In genomic region chr2:144781871-144782270, GRCm38 (mm10) we compare ENCODE assay signal across 31 mouse cellular contexts. TPM values are rescaled to one million over a fixed set of nuclear protein-coding genes. Genes with fewer than 3 reads are reported as not detected.
DNase-seq lines count a peak whose midpoint lies in the region; ATAC-seq lines count a peak whose summit lies in the region.
"Had no signal": no experiment of that assay in that cellular context is flagged by ENCODE, and none has a peak within 500 bp of the region (broad histone marks: within the 10 kb centered on the region; RNA-seq: fewer than 3 reads in every experiment).

No protein-coding gene starts in this region.

- no peak overlapping the region for H3K9ac ChIP-seq in kidney, embryonic 15.5 days
- no peak overlapping the region for H3K9ac ChIP-seq in kidney, embryonic 16.5 days (replicated peaks; ENCODE audit: low read length)
- H3K9ac ChIP-seq: embryonic facial prominence, embryonic 13.5 days; forebrain, postnatal 0 days; heart, embryonic 13.5 days; hindbrain, embryonic 14.5 days; limb, embryonic 12.5 days; liver, embryonic 15.5 days; lung, embryonic 14.5 days; midbrain, embryonic 15.5 days; neural tube, embryonic 15.5 days had no signal

- WGBS in kidney, embryonic 15.5 days = 43% methylated on average over 3 of the region's 3 CpGs
- WGBS in kidney, embryonic 16.5 days = 43% methylated on average over 3 of the region's 3 CpGs

- DNase-seq in kidney, adult 11 months = peak; percentile 14
- DNase-seq in brain, adult 2 months (ENCODE audit: low read depth, low spot score) = peak; percentile 15
- peak; percentile 19 to 40 for DNase-seq in kidney, postnatal 36 days
- DNase-seq in thymus, adult 18-20 months = no peak
- no peak for DNase-seq in T-cell, adult 2 months (ENCODE audit: low spot score)
- no peak for DNase-seq in lung, postnatal 14 days
- DNase-seq: adrenal gland, postnatal 14 days; cerebellum, adult 11-12 months; cerebellum, adult 9-11 months; forebrain, postnatal 0 days; gastrocnemius, postnatal 14 days; heart, adult 2 months; heart, postnatal 10 days; lung, embryonic 14.5 days; spleen, adult 18-20 months; thymus, postnatal 25 days had no signal

- no peaks in the 10 kb centered on the region for H3K27me3 ChIP-seq in kidney, embryonic 15.5 days
- no peaks in the 10 kb centered on the region for H3K27me3 ChIP-seq in kidney, embryonic 16.5 days (ENCODE audit: insufficient read depth, low read length)
- H3K27me3 ChIP-seq: embryonic facial prominence, embryonic 13.5 days; heart, embryonic 13.5 days; limb, embryonic 12.5 days; liver, embryonic 15.5 days; midbrain, embryonic 15.5 days; neural tube, embryonic 15.5 days had no signal

- H3K9me3 ChIP-seq in kidney, embryonic 15.5 days (replicated peaks) = no peaks in the 10 kb centered on the region
- H3K9me3 ChIP-seq in kidney, embryonic 16.5 days (ENCODE audit: low read length) = no peaks in the 10 kb centered on the region
- H3K9me3 ChIP-seq: embryonic facial prominence, embryonic 13.5 days; forebrain, embryonic 10.5 days; heart, embryonic 13.5 days; limb, embryonic 12.5 days; liver, embryonic 15.5 days; midbrain, embryonic 10.5 days; midbrain, embryonic 15.5 days; neural tube, embryonic 15.5 days had no signal

- no peak for ATAC-seq in kidney, embryonic 15.5 days (replicated peaks; ENCODE audit: low FRiP score)
- 0 out of 2 replicates have a peak, but pooled peaks have one; percentile 15 for ATAC-seq in kidney, embryonic 16.5 days (ENCODE audit: low FRiP score, low TSS enrichment)
- ATAC-seq: CD4-positive, CD25-positive, alpha-beta regulatory T cell, adult 4 months; forebrain, postnatal 0 days; midbrain, embryonic 15.5 days had no signal

- H3K36me3 ChIP-seq in kidney, embryonic 15.5 days = no peaks in the 10 kb centered on the region
- no peaks in the 10 kb centered on the region for H3K36me3 ChIP-seq in kidney, embryonic 16.5 days (ENCODE audit: insufficient read depth, low read length)
- H3K36me3 ChIP-seq: embryonic facial prominence, embryonic 13.5 days; forebrain, embryonic 10.5 days; heart, embryonic 13.5 days; limb, embryonic 12.5 days; liver, embryonic 15.5 days; midbrain, embryonic 10.5 days; midbrain, embryonic 15.5 days; neural tube, embryonic 15.5 days had no signal

- no peak overlapping the region for H3K4me2 ChIP-seq in kidney, embryonic 15.5 days
- H3K4me2 ChIP-seq in kidney, embryonic 16.5 days (replicated peaks; ENCODE audit: low read depth, low read length) = no peak overlapping the region
- H3K4me2 ChIP-seq: embryonic facial prominence, embryonic 13.5 days; heart, embryonic 13.5 days; hindbrain, embryonic 14.5 days; limb, embryonic 12.5 days; liver, embryonic 15.5 days; lung, embryonic 14.5 days; midbrain, embryonic 15.5 days; neural tube, embryonic 15.5 days had no signal

- H3K4me3 ChIP-seq in kidney, embryonic 15.5 days (replicated peaks) = no peak overlapping the region
- H3K4me3 ChIP-seq in kidney, embryonic 16.5 days (ENCODE audit: low read length) = no peak overlapping the region
- H3K4me3 ChIP-seq: embryonic facial prominence, embryonic 13.5 days; forebrain, embryonic 10.5 days; heart, adult 2 months; heart, embryonic 13.5 days; left cerebral cortex, adult 2 months; limb, embryonic 12.5 days; liver, embryonic 15.5 days; midbrain, embryonic 10.5 days; midbrain, embryonic 15.5 days; neural tube, embryonic 15.5 days had no signal

- H3K27ac ChIP-seq in kidney, embryonic 15.5 days = no peak overlapping the region
- H3K27ac ChIP-seq in kidney, embryonic 16.5 days (ENCODE audit: low read length) = no peak overlapping the region
- H3K27ac ChIP-seq: embryonic facial prominence, embryonic 13.5 days; forebrain, embryonic 10.5 days; heart, adult 2 months; heart, embryonic 13.5 days; hindbrain, embryonic 14.5 days; left cerebral cortex, adult 2 months; limb, embryonic 12.5 days; liver, embryonic 15.5 days; midbrain, embryonic 10.5 days; midbrain, embryonic 15.5 days; neural tube, embryonic 15.5 days had no signal

- H3K4me1 ChIP-seq in kidney, embryonic 15.5 days = peaks cover 6% of the 10 kb centered on the region; the same call in 1 of the 2 replicates
- H3K4me1 ChIP-seq in kidney, embryonic 16.5 days (ENCODE audit: insufficient read depth, low read length) = no peaks in the 10 kb centered on the region
- H3K4me1 ChIP-seq: embryonic facial prominence, embryonic 13.5 days; forebrain, embryonic 10.5 days; limb, embryonic 12.5 days; liver, embryonic 15.5 days; midbrain, embryonic 10.5 days; midbrain, embryonic 15.5 days had no signal

RNA-seq across cellular contexts. Expression of gene Scp2d1, which starts 41.6 kb away (rescaled TPM):
- not detected in 2 replicates for polyA plus RNA-seq in kidney, embryonic 15.5 days (2015; fragmentation: Nextera tagmentation; extraction: Ambion mirVana)
- not detected in 2 replicates for polyA plus RNA-seq in kidney, embryonic 16.5 days (2015; fragmentation: Nextera tagmentation; extraction: Ambion mirVana)
- polyA plus RNA-seq: CD4-positive, CD25-positive, alpha-beta regulatory T cell, adult 4 months; embryonic facial prominence, embryonic 13.5 days; forebrain, embryonic 10.5 days; forebrain, postnatal 0 days; heart, adult 2 months; heart, embryonic 13.5 days; hindbrain, embryonic 14.5 days; limb, embryonic 12.5 days; liver, adult 2 months; liver, embryonic 15.5 days; lung, embryonic 14.5 days; midbrain, embryonic 10.5 days; midbrain, embryonic 15.5 days; neural tube, embryonic 15.5 days; stomach, embryonic 16.5 days had no signal

Comparison
In these comparisons a context has a peak if more than half of its experiments do, and no peak if none do; other contexts are left out.
1. DNase-seq: peak in kidney, adult 11 months (single experiment), brain, adult 2 months (single experiment) and kidney, postnatal 36 days (2 of 2); none in thymus, adult 18-20 months (0 of 2), T-cell, adult 2 months (single experiment) and lung, postnatal 14 days (single experiment).